Mouse (Mus musculus) olfactory bulb, adult 2 months (tissue): Measurements from ENCODE around the gene Nrxn3.

Experiments used
- CTCF ChIP-seq: fragments of 200-500 bp; IDR thresholded peaks from 2 replicates; pipeline ENCODE4 v1.5.1; 2012; ENCODE audit warnings: low read depth, mild to moderate bottlenecking, low read length, moderate library complexity; ENCODE audit not compliant: insufficient read depth
- POLR2A ChIP-seq: fragments of 200-500 bp; IDR thresholded peaks from 2 replicates; pipeline ENCODE4 v1.6.1; 2012; ENCODE audit warnings: mild to moderate bottlenecking, low read depth, low read length, moderate library complexity; ENCODE audit not compliant: insufficient read depth

DNA sequence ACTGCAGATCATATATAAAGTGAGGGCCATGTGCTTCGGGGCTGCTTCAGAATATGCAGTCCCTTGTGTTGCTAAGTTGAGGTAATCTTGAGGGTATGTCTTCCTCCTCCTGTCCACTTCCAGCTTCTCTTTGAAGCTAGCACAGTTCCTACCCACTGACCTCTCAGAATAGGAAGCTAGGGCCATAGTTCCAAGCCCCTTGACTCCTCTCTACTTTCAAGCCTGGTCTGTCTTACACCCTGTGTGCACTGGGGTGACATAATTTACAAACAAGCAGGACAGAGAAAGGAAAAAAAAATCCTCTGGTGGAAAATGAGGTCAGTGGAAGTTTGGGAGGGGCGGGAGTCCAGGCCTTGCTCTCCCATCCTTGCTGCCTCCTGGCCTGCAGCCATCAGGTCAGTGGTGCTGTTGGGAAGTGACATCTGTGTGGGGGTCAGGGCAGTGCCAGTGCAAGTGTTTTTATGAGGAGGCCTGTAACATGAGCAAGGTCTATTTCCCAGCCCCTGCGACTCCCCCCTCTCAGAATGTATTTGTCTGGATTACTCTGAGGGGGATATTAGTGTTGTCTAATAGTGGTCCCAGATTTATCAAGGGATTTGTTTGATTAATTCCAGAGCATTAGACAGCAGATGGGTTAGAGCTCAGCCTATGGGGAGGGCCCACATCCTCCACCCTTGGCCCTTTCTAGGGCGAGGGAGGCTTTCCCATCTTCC is 96.1 kb downstream of the Nrxn3 start:
- TF ChIP-seq CTCF (no peak), POLR2A (no peak)
